Mouse (Mus musculus) intestine, postnatal 0 days (tissue): ENCODE results near the gene Elovl6. TPM values are rescaled to one million over a fixed set of nuclear protein-coding genes. Genes with fewer than 3 reads are reported as not detected.

Experiments
- ATAC-seq: fragments of 200-750 bp; cut with Nextera tagmentation; 2 replicates; pipeline ENCODE4 v1.8.0; 2017; ENCODE audit warnings: mild to moderate bottlenecking, moderate TSS enrichment, moderate library complexity
- H3K27ac ChIP-seq: fragments of 300-500 bp; sonication (generic); 2 replicates; pipeline ENCODE4 v1.5.1; 2014; ENCODE audit warnings: mild to moderate bottlenecking, low read depth, low read length, moderate library complexity
- H3K27me3 ChIP-seq: fragments of 300-500 bp; sonication (generic); replicated peaks from 2 replicates; pipeline ENCODE4 v1.6.1; 2014; ENCODE audit warnings: low read length, mixed read lengths; ENCODE audit not compliant: control insufficient read depth, insufficient read depth
- H3K36me3 ChIP-seq: fragments of 300-500 bp; sonication (generic); 2 replicates; pipeline ENCODE4 v1.6.1; 2014; ENCODE audit warnings: mild to moderate bottlenecking, moderate library complexity; ENCODE audit not compliant: control insufficient read depth, insufficient read depth
- H3K4me1 ChIP-seq: fragments of 300-500 bp; sonication (generic); replicated peaks from 2 replicates; pipeline ENCODE4 v1.6.1; 2014; ENCODE audit warnings: antibody characterized with exemption, low read length, mixed read lengths; ENCODE audit not compliant: control insufficient read depth, insufficient read depth
- H3K4me2 ChIP-seq: fragments of 300-500 bp; sonication (generic); replicated peaks from 2 replicates; pipeline ENCODE4 v1.6.1; 2014; ENCODE audit warnings: low read depth, mild to moderate bottlenecking, moderate library complexity
- H3K4me3 ChIP-seq: fragments of 300-500 bp; sonication (generic); 2 replicates; pipeline ENCODE4 v1.5.1; 2014; ENCODE audit warnings: low read depth, low read length
- H3K9ac ChIP-seq: fragments of 300-500 bp; sonication (generic); 2 replicates; pipeline ENCODE4 v1.6.1; 2014; ENCODE audit warnings: mild to moderate bottlenecking, low read depth, low read length
- H3K9me3 ChIP-seq: fragments of 300-500 bp; sonication (generic); 2 replicates; pipeline ENCODE4 v1.6.1; 2016; ENCODE audit warnings: mixed run types; ENCODE audit not compliant: control insufficient read depth
- CTCF ChIP-seq: sonication (generic); IDR thresholded peaks from 2 replicates; pipeline ENCODE4 v1.5.1; 2016; ENCODE audit warnings: low read depth, mild to moderate bottlenecking, control low read depth, antibody characterized with exemption, moderate library complexity
- WGBS: fragments of 180-500 bp; shearing (Covaris S2); extraction: QIAGEN DNeasy Blood & Tissue Kit; methylation state at CpG from one replicate; pipeline ENCODE4 v1.1.7; 2014; 5-methylcytosine and 5-hydroxymethylcytosine counted together
- polyA plus RNA-seq: library from polyadenylated mRNA; unstranded; fragments of >200 nt; fragmentation: Nextera tagmentation; extraction: Ambion mirVana; gene quantifications from 2 replicates; pipeline ENCODE4 v1.2.1, GENCODE M21; 2015

Gene Elovl6
- polyA plus RNA-seq, 1 experiment from 2014 or later = 34.5 TPM

DNA sequence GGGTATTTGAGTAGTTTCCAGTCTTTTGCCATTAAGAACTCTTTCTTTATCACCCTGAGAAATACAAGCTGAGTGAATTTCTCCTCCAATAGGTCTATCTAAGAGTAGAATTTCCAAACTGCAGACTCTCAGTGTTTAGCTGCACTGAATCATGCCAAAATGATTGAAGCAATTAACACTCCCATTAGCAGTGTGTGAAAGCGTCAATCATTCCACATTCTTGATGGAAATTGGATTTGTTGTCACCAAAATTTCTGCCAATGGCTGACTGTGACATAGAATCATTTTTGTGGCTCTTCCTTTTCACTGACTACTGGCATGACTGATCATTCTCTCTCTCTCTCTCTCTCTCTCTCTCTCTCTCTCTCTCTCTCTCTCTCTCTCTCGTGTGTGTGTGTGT lies 131.8 kb downstream of the Elovl6 start:
- H3K36me3 ChIP-seq = no peaks in the 10 kb centered on the region
- ATAC-seq = no peak
- H3K9me3 ChIP-seq = no peaks in the 10 kb centered on the region
- no peak overlapping the region for H3K4me3 ChIP-seq
- no peak for TF ChIP-seq CTCF
- no peaks in the 10 kb centered on the region for H3K27me3 ChIP-seq
- H3K4me1 ChIP-seq = no peaks in the 10 kb centered on the region
- no peak overlapping the region for H3K27ac ChIP-seq
- WGBS = 81% methylated on average over 2 of the region's 2 CpGs
- H3K9ac ChIP-seq = no peak overlapping the region
- no peak overlapping the region for H3K4me2 ChIP-seq

DNA sequence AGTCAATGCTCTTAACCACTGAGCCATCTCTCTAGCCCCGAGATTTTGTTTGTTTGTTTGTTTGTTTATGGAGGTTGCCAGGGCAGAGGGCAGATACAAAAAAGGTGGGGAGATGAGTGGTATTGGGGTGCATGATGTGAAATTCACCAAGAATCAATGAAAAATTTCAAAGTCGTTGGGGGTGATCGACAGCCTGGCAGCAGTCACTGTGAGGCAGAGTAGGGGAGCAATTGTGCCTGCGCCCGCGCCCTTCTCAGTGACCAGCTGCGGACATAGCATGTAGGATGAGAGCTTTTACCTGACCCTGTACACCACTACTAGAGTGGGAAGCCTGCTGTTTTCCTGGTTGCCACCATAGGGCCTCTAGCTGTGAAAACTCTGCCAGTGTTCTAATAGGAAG lies 143.8 kb downstream of the Elovl6 start:
- 95% methylated on average over 7 of the region's 7 CpGs for WGBS
- no peak for ATAC-seq
- no peaks in the 10 kb centered on the region for H3K36me3 ChIP-seq
- no peak for TF ChIP-seq CTCF
- no peaks in the 10 kb centered on the region for H3K27me3 ChIP-seq
- H3K4me2 ChIP-seq = no peak overlapping the region
- no peak overlapping the region for H3K27ac ChIP-seq
- no peak overlapping the region for H3K9ac ChIP-seq
- no peaks in the 10 kb centered on the region for H3K9me3 ChIP-seq
- no peaks in the 10 kb centered on the region for H3K4me1 ChIP-seq
- H3K4me3 ChIP-seq = no peak overlapping the region

DNA sequence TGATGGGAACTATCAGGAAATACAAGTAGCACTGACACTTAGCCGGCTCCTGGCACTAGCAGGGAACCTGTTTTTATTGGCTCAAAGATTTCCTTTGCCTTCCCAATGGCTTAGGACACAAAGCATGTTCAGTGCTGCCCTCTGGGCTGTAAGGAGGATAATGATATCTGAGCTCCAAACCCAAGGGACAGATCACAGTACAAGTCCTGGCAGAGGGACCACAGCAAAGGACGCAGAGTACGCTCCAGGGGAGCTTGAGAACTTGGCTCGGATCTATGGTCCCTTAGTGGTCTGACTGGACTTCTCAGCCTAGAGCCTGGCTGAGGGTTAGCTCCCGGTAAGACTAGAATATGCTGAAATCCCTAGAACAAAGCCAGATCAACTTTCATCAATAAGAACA lies 148.1 kb downstream of the Elovl6 start:
- no peak for ATAC-seq
- Histone ChIP-seq H3K4me2 (no peak overlapping the region), H3K4me1 (no peaks in the 10 kb centered on the region), H3K9me3 (no peaks in the 10 kb centered on the region), H3K27me3 (no peaks in the 10 kb centered on the region), H3K4me3 (no peak overlapping the region), H3K9ac (no peak overlapping the region), H3K36me3 (no peaks in the 10 kb centered on the region), H3K27ac (no peak overlapping the region)
- peak; percentile 52 for TF ChIP-seq CTCF
- WGBS = 70% methylated on average over 5 of the region's 5 CpGs

DNA sequence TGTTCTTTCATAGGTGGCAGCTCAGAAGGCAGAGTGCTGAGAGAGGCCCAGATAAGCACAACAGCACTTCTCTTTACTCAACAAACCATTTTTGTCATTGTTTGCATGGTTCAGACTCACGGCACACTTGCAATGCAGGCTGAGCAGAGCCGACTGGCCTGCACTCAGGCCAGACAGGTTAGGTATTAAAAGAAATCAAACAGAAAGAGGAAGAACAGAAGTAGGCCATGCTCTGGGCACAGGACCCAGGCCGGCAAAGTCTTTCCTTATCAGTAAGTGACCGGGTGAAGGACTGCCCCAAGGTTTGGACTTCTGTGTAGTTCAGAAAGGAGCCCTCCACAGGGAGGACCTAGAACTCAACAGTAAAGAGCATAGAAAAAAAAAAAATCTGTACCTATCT lies 149.7 kb downstream of the Elovl6 start:
- Histone ChIP-seq H3K9me3 (no peaks in the 10 kb centered on the region), H3K27ac (no peak overlapping the region), H3K4me2 (no peak overlapping the region), H3K9ac (no peak overlapping the region), H3K4me1 (no peaks in the 10 kb centered on the region), H3K27me3 (no peaks in the 10 kb centered on the region), H3K36me3 (no peaks in the 10 kb centered on the region), H3K4me3 (no peak overlapping the region)
- no peak for ATAC-seq
- no peak for TF ChIP-seq CTCF
- WGBS = 60% methylated on average over 4 of the region's 4 CpGs

DNA sequence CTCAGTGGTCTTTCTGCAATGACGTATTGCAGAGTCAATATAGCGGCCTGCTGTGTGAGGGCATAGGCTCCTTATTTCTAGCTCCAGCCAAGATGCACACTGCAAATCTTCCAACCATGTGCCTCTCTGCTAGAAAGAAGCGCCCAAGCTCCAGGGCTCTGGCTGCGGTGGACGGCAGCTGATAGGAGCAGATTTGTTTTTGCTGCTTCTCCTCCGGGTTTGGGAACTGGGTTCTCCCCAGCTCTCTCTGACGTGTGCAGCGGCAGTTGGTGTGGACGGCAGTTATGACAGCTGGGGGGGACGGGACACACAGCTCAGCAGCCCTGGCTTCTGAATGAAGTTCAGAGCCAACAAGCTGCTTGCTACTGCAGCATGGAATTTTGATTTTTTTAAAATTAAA lies 150.2 kb downstream of the Elovl6 start:
- 74% methylated on average over 10 of the region's 10 CpGs for WGBS
- ATAC-seq = no peak
- Histone ChIP-seq H3K4me3 (no peak overlapping the region), H3K9me3 (no peaks in the 10 kb centered on the region), H3K27me3 (no peaks in the 10 kb centered on the region), H3K27ac (no peak overlapping the region), H3K4me2 (no peak overlapping the region), H3K4me1 (no peaks in the 10 kb centered on the region), H3K36me3 (no peaks in the 10 kb centered on the region), H3K9ac (no peak overlapping the region)
- no peak for TF ChIP-seq CTCF

DNA sequence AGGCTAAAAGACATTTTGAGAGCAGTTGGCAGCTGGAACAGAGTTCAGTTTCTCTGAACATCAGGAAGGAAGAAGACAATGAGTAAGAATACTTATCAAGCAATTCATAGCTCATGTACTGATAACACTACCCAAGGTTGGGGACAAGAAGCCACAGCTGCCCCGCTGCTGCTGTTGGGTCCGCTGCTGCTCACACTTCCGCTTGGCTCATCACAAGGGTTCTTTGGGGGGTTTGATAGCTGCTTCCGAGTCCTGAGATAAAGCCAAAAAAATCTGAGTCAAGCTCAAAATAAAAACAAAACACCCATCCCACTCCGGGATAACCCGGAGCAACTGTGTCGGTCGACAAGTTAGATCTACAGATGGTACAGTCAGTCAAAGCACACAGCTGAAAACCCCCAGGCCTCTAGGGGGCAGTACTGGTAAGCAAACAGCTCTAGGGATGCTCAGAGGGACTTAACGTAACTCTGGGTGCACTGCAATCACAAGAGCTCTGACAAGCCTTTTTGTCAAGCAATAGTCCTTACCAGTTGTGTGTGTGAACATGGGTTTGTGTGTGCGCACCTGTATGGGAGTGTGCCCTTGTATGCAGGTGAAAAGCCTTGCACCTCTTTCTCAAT lies 151.0 kb downstream of the Elovl6 start:
- no peaks in the 10 kb centered on the region for H3K36me3 ChIP-seq
- H3K4me2 ChIP-seq = no peak overlapping the region
- peak; percentile 56 for TF ChIP-seq CTCF
- no peaks in the 10 kb centered on the region for H3K4me1 ChIP-seq
- no peak overlapping the region for H3K4me3 ChIP-seq
- no peak for ATAC-seq
- H3K9me3 ChIP-seq = no peaks in the 10 kb centered on the region
- H3K27me3 ChIP-seq = no peaks in the 10 kb centered on the region
- WGBS = 88% methylated on average over 10 of the region's 10 CpGs
- no peak overlapping the region for H3K9ac ChIP-seq
- H3K27ac ChIP-seq = no peak overlapping the region

- Histone ChIP-seq H3K4me2 (no peak overlapping the region), H3K9ac (no peak overlapping the region), H3K4me3 (no peak overlapping the region), H3K27ac (no peak overlapping the region), H3K27me3 (no peaks in the 10 kb centered on the region), H3K4me1 (no peaks in the 10 kb centered on the region), H3K36me3 (no peaks in the 10 kb centered on the region), H3K9me3 (no peaks in the 10 kb centered on the region)
- no peak for TF ChIP-seq CTCF
- 89% methylated on average over 12 of the region's 12 CpGs for WGBS
- ATAC-seq = no peak
Observed at GRCm38 (mm10) chr3:129686196-129686595, 154.0 kb downstream of the Elovl6 start.
